8 mouse cellular contexts compared by ENCODE assay signal in the genomic region with DNA sequence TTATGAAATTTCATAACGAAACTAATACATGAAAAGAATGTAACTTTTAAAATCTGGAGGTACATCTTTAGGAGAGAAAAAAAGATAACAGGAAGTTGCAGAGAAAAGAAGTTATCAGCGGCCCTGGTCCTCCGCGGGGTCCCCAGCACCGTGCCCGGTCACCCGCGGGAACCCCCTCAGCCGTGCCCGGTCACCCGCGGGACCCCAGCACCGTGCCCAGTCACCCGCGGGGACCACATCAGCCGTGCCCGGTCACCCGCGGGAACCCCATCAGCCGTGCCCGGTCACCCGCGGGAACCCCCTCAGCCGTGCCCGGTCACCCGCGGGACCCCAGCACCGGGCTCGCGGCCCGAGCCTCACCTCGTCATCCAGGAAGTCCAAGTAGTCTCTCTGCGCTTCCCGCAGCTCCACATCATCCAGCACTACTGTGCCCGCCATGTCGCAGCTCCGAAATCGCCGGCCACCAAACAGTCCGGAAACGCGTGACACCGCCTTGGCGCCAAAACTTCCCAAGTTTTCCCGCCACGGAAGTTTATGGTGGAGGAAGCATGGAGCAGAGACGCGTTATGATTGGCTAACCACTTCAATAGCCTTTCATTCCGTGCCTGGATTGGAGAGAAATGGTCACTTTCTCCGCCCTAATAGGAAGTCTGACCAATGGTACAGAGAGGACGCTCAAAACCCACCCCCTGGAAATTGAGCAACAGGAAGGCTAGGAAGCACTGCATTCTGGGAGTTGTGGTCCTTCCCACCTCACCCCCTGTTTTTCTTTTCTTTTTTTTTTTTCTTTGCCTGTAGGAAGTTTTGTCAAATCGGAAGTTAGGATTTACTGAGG. TPM values are rescaled to one million over a fixed set of nuclear protein-coding genes. Genes with fewer than 3 reads are reported as not detected.
DNase-seq lines count a peak whose midpoint lies in the region; ATAC-seq lines count a peak whose summit lies in the region.

Gene Mcm3 (minus strand): TSS at position 542 of the 835 bp plus-strand sequence.

- no peak within 1 kb of the TSS for H3K27ac ChIP-seq in hindbrain, embryonic 16.5 days (ENCODE audit: low read depth, low read length)
- peak within 1 kb of the TSS; percentile 12; the same call in 1 of the 2 replicates for H3K27ac ChIP-seq in macrophage

- peak within 1 kb of the TSS; percentile 71 for H3K4me3 ChIP-seq in hindbrain, embryonic 16.5 days (ENCODE audit: low read length)
- H3K4me3 ChIP-seq in macrophage (ENCODE audit: inconsistent target), result peak within 1 kb of the TSS; percentile 47

- peak; percentile 100 for ATAC-seq in hindbrain, embryonic 16.5 days

- H3K27me3 ChIP-seq in hindbrain, embryonic 16.5 days (replicated peaks; ENCODE audit: control insufficient read depth, insufficient read depth, low read length), result no peaks in the 10 kb centered on the region

- WGBS in hindbrain, embryonic 16.5 days, result under 1% methylated on average over 52 of the region's 52 CpGs
- WGBS in macrophage (ENCODE audit: missing documents), result under 1% methylated on average over 52 of the region's 52 CpGs

- peak within 1 kb of the TSS; percentile 92 for H3K4me2 ChIP-seq in hindbrain, embryonic 16.5 days (ENCODE audit: low read length)

- DNase-seq in WW6 (ENCODE audit: low read depth, low spot score), result peak; percentile 84
- peak; percentile 63 to 85 for DNase-seq in cerebellum, postnatal 4 days (ENCODE audit: low spot score in 2 of 2)
- peak; percentile 96 for DNase-seq in gastrocnemius, adult 18-20 months (ENCODE audit: low spot score)
- peak; percentile 78 to 86 for DNase-seq in left cerebral cortex, adult 18-20 months (ENCODE audit: low spot score in 2 of 2)
- DNase-seq in right cerebral cortex, adult 18-20 months, result peak; percentile 94
- peak; percentile 38 for DNase-seq in urinary bladder, postnatal 10 days (ENCODE audit: low spot score)

- peak within 1 kb of the TSS; percentile 61 for H3K9ac ChIP-seq in hindbrain, embryonic 16.5 days (ENCODE audit: low read depth, low read length)

- peaks cover 2% of the 10 kb centered on the region; the same call in 1 of the 2 replicates for H3K4me1 ChIP-seq in hindbrain, embryonic 16.5 days (ENCODE audit: control insufficient read depth, insufficient read depth, low read depth, low read length)

- peaks cover 45% of the 10 kb centered on the region for H3K79me2 ChIP-seq in macrophage (ENCODE audit: inconsistent target)

- no peaks in the 10 kb centered on the region for H3K36me3 ChIP-seq in hindbrain, embryonic 16.5 days (ENCODE audit: control insufficient read depth, insufficient read depth, low read length)
- no peaks in the 10 kb centered on the region; the same call in 1 of the 2 replicates for H3K36me3 ChIP-seq in macrophage (ENCODE audit: inconsistent target)

- H3K9me3 ChIP-seq in hindbrain, embryonic 16.5 days (ENCODE audit: control insufficient read depth, low read length), result no peaks in the 10 kb centered on the region

RNA-seq across cellular contexts. Expression of gene Mcm3, which starts in this region (rescaled TPM):
- total RNA-seq in gastrocnemius, adult 18-20 months (2021), result 1 to 10 TPM; 2.6 to 2.7 TPM
- 22.5 and 30.2 TPM in 2 replicates for polyA plus RNA-seq in hindbrain, embryonic 16.5 days (2015; fragmentation: Nextera tagmentation; extraction: Ambion mirVana)
- 1 to 10 TPM; 1.9 to 2.8 TPM for total RNA-seq in left cerebral cortex, adult 18-20 months (2021)
- 10 to 100 TPM in 17 of 26 experiments, 1 to 10 TPM in 9; 1.6 to 24.3 (median 11.2) TPM for total RNA-seq in macrophage (2018; cell fraction: chromatin; rRNA removed)
- total RNA-seq in macrophage (2018; cell fraction: cytosol; rRNA removed), result 10 to 100 TPM; 17.5 to 40.7 (median 24.1) TPM
- total RNA-seq in macrophage (2018; cell fraction: nucleus; rRNA removed), result 10 to 100 TPM in 23 of 26 experiments, 1 to 10 TPM in 3; 7.2 to 99.7 (median 16.3) TPM
- polyA plus RNA-seq in macrophage (2018), result 17.6 to 128 TPM (median 30.7 TPM) in 3 replicates

Comparison
In these comparisons a context has a peak if more than half of its experiments do, and no peak if none do; other contexts are left out.
1. DNase-seq: peak in every context shown above with its lines; median percentile 96 in gastrocnemius, adult 18-20 months; 94 in right cerebral cortex, adult 18-20 months; 84 in WW6; 82 in left cerebral cortex, adult 18-20 months; 74 in cerebellum, postnatal 4 days; 38 in urinary bladder, postnatal 10 days.